ENCODE assay signal across 8 mouse cellular contexts in genomic region chr11:57802511-57802870, GRCm38 (mm10). TPM values are rescaled to one million over a fixed set of nuclear protein-coding genes. Genes with fewer than 3 reads are reported as not detected.
DNase-seq lines count a peak whose midpoint lies in the region; ATAC-seq lines count a peak whose summit lies in the region.

No protein-coding gene starts in this region.

- no peak overlapping the region for H3K27ac ChIP-seq in forebrain, embryonic 13.5 days
- H3K27ac ChIP-seq in neural tube, embryonic 13.5 days (replicated peaks) = peak overlapping the region; percentile 75; the same call in 1 of the 2 replicates

- WGBS in forebrain, embryonic 13.5 days = under 1% methylated on average over 18 of the region's 18 CpGs
- WGBS in neural tube, embryonic 13.5 days = under 1% methylated on average over 18 of the region's 18 CpGs

- peak; percentile 23 for DNase-seq in right cerebral cortex, postnatal 25 days
- DNase-seq in right cerebral cortex, adult 18-20 months = no peak
- DNase-seq in adrenal gland, postnatal 36 days = peak; percentile 63 to 69
- peak; percentile 37 for DNase-seq in kidney, postnatal 14 days
- DNase-seq in urinary bladder, postnatal 25 days (ENCODE audit: low spot score) = no peak

- H3K4me1 ChIP-seq in forebrain, embryonic 13.5 days = peaks cover 29% of the 10 kb centered on the region
- H3K4me1 ChIP-seq in neural tube, embryonic 13.5 days (replicated peaks) = peaks cover 48% of the 10 kb centered on the region

- no peaks in the 10 kb centered on the region for H3K27me3 ChIP-seq in forebrain, embryonic 13.5 days
- H3K27me3 ChIP-seq in neural tube, embryonic 13.5 days = no peaks in the 10 kb centered on the region

- H3K9ac ChIP-seq in forebrain, embryonic 13.5 days = peak overlapping the region; percentile 91
- H3K9ac ChIP-seq in neural tube, embryonic 13.5 days = peak overlapping the region; percentile 93

- H3K36me3 ChIP-seq in forebrain, embryonic 13.5 days (ENCODE audit: poor library complexity, severe bottlenecking) = peaks cover 16% of the 10 kb centered on the region
- peaks cover 3% of the 10 kb centered on the region; the same call in 1 of the 2 replicates for H3K36me3 ChIP-seq in neural tube, embryonic 13.5 days

- no peak for ATAC-seq in forebrain, embryonic 13.5 days
- ATAC-seq in neural tube, embryonic 13.5 days (ENCODE audit: low read depth) = no peak
- no peak for ATAC-seq in frontal cortex, adult (ENCODE audit: low TSS enrichment)

- peak overlapping the region; percentile 97 for H3K4me3 ChIP-seq in forebrain, embryonic 13.5 days
- H3K4me3 ChIP-seq in neural tube, embryonic 13.5 days = peak overlapping the region; percentile 98

- no peaks in the 10 kb centered on the region for H3K9me3 ChIP-seq in forebrain, embryonic 13.5 days (replicated peaks)
- no peaks in the 10 kb centered on the region for H3K9me3 ChIP-seq in neural tube, embryonic 13.5 days

- peak overlapping the region; percentile 95 for H3K4me2 ChIP-seq in forebrain, embryonic 13.5 days
- peak overlapping the region; percentile 98 for H3K4me2 ChIP-seq in neural tube, embryonic 13.5 days

RNA-seq across cellular contexts. Expression of gene Sap30l, which starts 1.1 kb away (rescaled TPM):
- 10 to 100 TPM; 52.4 to 60.4 TPM for total RNA-seq in adrenal gland, postnatal 36 days (2021)
- polyA plus RNA-seq in forebrain, embryonic 13.5 days (2015; fragmentation: Nextera tagmentation; extraction: Ambion mirVana) = 6.8 and 7.4 TPM in 2 replicates
- 15.6 and 16.7 TPM in 2 replicates for polyA plus RNA-seq in neural tube, embryonic 13.5 days (2015; fragmentation: Nextera tagmentation; extraction: Ambion mirVana)

RNA-seq across cellular contexts. Expression of gene Hand1, which starts 30.1 kb away (rescaled TPM):
- 1 to 10 TPM; 5.3 to 9.3 TPM for total RNA-seq in adrenal gland, postnatal 36 days (2021)
- not detected in 2 replicates for polyA plus RNA-seq in forebrain, embryonic 13.5 days (2015; fragmentation: Nextera tagmentation; extraction: Ambion mirVana)
- polyA plus RNA-seq in neural tube, embryonic 13.5 days (2015; fragmentation: Nextera tagmentation; extraction: Ambion mirVana) = 0.28 TPM in 1 of 2 replicates, not detected in the other

Comparison
In these comparisons a context has a peak if more than half of its experiments do, and no peak if none do; other contexts are left out.
1. DNase-seq: peak in right cerebral cortex, postnatal 25 days (single experiment), adrenal gland, postnatal 36 days (2 of 2) and kidney, postnatal 14 days (single experiment); none in right cerebral cortex, adult 18-20 months (single experiment) and urinary bladder, postnatal 25 days (single experiment).